Mouse (Mus musculus): ENCODE measurements around the gene Dact3.

Dact3 gene

GRCm38 (mm10) chr7:16853302-16853831 is 21.8 kb upstream of the Dact3 start:
- intact Hi-C loops (cut with DNase I): no loop called here

DNA sequence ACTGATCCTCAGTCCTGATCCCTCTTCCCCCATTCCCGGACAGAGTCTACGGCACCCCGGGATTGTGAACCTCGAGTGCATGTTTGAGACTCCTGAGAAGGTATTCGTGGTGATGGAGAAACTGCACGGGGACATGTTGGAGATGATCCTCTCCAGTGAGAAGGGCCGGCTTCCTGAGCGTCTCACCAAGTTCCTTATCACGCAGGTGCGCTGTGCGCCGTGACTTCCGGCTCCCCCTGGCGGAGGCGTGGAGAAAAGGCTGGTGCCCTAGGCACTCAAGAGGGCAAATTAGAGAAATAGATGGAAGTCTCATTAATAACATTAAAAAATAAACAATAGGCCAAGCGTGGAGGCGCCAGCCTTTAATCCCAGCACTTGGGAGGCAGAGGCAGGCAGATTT is 16.8 kb upstream of the Dact3 start:
- intact Hi-C loops (cut with DNase I): loop anchor here (5.0 kb wide), 1 partner anchor 36 kb away; no protein-coding TSS in a partner anchor

GRCm38 (mm10) chr7:16859902-16860651 is 15.0 kb upstream of the Dact3 start:
- intact Hi-C loops (cut with DNase I): loop anchor here (5.0 kb wide), 2 partner anchors 37 to 38 kb away; no protein-coding TSS in a partner anchor

GRCm38 (mm10) chr7:16867488-16867887 is 7.6 kb upstream of the Dact3 start:
- intact Hi-C loops (cut with DNase I): no loop called here

GRCm38 (mm10) chr7:16869497-16869896 is 5.6 kb upstream of the Dact3 start:
- intact Hi-C loops (cut with DNase I): no loop called here

DNA sequence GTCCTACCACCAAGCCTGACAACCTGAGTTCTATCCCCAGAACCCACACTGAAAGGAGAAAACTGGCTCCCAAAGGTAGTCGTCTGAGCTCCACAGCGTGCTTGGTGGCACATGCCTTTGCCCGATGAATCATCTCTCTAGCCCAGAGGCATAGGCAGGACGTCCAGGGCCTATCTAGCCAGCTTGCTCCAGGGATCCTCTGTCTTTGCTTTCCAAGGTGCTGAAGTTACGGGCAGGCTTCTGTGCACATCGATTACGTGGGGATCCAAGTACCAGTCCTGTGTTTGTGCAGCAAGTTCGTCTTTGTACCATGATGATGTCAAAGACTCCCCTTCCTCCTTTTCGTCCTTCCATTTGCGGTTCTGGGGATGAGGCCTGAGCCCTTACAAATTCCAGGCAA is 3.5 kb upstream of the Dact3 start:
- intact Hi-C loops (cut with DNase I): loop anchor here (5.0 kb wide), 1 partner anchor 41 kb away; no protein-coding TSS in a partner anchor

DNA sequence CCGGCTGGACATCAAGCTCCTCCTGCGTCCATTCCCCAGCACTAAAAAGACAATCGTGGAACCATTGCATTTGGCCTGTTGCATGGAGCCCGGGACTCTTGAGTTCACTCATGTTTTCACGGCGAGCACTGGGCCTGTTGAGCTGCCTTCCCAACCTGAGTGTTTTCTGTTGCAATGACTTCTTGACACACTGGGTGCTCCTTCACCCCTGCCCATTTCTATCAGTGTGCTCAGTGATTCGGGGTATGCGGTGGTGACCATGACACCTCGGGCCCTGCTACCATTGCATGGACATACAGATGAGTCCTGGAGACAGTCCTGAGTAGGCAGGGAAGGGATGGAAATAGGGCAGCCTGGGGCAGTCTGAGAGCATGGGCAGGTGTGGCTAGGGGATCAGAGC is 2.6 kb upstream of the Dact3 start:
- intact Hi-C loops (cut with DNase I): loop anchor here (5.0 kb wide), 1 partner anchor 40 kb away; no protein-coding TSS in a partner anchor

DNA sequence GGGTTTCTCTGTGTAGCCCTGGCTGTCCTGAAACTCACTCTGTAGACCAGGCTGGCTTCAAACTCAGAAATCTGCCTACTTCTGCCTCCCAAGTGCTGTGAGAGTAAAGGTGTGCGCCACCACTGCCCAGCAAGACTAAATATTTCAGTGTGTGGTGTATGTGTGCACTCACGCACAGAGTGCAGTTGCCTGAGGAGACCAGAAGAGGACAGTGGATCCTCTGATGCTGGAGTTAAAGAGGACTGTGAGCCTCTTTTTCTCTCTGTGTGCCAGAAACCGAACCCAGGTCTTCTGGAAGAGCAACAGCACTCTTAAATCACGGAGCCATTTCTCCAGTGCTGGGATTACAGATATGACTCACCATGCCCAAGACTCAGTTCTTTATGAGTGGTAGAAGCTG is 1.7 kb upstream of the Dact3 start:
- intact Hi-C loops (cut with DNase I): loop anchor here (5.0 kb wide), 1 partner anchor 39 kb away; no protein-coding TSS in a partner anchor

DNA sequence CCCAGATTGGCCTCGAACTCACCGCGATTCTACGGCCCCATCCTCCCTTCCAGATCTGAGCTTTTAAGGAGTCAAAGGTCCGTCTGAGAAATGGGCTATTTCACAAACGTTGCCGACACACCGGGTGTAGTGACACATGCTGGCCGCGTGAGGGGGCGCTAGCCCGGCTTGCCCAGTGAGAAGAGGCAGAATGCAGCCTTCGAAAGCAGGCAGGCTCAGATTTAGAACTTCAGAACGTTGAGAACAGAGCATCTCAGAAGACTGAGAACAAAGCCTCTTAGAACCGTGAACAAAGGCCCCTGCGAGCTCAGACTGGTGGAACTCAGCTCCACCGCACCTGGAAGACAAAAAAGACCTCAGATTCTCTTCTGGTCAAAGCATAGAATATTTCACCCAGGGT is 927 bp upstream of the Dact3 start:
- intact Hi-C loops (cut with DNase I): loop anchor here (5.0 kb wide), 1 partner anchor 38 kb away; no protein-coding TSS in a partner anchor

- intact Hi-C loops (cut with DNase I): loop anchor here (5.0 kb wide), 1 partner anchor 37 kb away; no protein-coding TSS in a partner anchor
Measured at GRCm38 (mm10) chr7:16874756-16875309, 284 bp upstream of the Dact3 start.

DNA sequence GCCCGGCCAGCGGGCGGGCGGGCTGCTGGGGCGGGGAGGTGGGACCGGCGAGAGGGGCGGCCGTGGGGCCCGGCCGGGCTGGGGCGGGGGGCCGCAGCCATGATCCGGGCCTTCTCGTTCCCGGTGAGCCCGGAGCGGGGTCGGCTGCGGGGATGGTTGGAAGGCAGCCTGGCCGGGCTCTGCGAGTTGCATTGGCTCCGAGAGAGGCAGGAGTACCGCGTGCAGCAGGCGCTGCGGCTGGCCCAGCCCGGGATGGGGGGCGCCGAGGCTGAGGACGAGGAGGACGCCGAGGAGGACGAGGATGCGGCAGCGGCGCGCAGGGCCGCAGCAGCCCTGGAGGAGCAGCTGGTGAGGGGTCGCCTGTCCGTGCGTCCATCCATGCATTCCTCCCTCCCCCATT is 209 bp downstream of the Dact3 start:
- intact Hi-C loops (cut with DNase I): no loop called here

DNA sequence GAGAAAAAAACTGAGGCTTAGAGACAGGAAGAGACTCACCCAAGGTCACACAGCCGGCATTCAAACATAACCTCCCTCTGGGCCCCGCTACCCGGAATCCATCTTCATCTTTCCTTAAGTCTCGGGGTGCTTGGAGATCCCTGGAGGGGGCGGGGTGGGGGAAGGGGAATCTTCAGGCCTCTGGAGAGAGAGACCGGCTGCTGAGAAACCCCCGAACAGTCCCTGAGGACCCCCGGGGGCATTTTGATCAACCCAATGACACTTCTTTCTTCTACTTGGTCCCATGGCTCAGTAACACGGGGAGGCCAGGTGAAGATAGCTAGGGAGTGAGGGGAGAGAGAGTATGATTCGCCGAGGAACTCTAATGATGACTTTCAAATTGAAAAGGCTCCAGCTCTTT is 889 bp downstream of the Dact3 start:
- intact Hi-C loops (cut with DNase I): no loop called here

GRCm38 (mm10) chr7:16876608-16877007 is 1.5 kb downstream of the Dact3 start:
- intact Hi-C loops (cut with DNase I): no loop called here

GRCm38 (mm10) chr7:16877717-16878116 is 2.6 kb downstream of the Dact3 start:
- intact Hi-C loops (cut with DNase I): no loop called here

DNA sequence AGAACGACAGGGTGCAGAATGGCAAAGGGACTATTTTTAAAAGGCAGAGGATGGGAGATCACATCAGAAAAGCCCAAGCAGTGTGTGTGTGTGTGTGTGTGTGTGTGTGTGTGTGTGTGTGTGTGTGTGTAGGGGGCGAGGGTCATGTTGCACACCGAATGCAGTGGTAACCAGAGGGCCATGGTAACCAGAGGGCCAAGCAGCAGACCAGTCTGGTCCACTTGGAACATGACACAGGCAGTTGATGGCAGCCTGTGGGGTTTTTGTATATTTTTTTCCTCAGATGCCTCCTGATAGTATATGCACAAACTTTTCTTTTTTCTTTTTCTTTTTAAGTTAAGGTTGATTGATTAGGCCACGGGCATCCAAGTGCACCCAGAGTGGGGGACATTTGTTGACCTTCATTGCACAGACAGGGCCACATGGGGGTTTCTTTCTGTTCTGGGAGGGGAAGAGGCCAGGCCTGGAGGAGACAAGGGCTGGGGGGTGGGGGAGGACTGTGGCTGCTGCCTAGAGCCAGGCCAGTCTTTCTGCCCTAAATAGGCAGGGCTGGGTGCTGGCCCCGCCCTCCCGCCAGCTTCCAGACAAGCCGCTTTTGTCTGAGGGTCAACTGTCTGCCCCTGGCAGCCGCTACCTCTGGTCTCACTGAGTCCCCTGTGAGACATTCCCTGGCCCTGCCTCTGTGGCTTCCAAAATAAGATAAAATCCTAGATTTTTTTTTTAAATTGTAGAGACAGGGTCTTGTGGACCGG is 4.9 kb downstream of the Dact3 start:
- intact Hi-C loops (cut with DNase I): no loop called here

DNA sequence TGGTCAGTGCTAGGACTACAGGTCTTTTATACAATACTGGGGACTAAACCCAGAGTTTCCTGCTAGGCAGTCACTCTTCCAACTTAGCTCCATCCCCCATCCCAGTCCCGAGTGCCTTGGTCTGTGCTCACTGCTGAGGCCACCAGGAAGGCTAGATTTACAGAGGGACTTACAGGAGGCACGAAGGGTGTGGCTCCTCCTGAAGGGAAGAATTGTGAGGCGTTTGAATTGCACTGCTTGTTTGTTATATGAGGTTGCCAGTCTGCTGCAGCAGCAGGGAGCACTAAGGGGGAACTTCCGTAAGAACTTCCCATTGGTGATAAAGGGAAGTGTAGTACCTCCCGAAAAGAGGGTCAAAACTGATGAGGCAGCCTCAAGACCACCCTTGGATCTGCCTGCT is 5.5 kb downstream of the Dact3 start:
- intact Hi-C loops (cut with DNase I): no loop called here

GRCm38 (mm10) chr7:16883162-16883561 is 8.0 kb downstream of the Dact3 start:
- intact Hi-C loops (cut with DNase I): no loop called here

GRCm38 (mm10) chr7:16884334-16884733 is 9.2 kb downstream of the Dact3 start:
- intact Hi-C loops (cut with DNase I): no loop called here

- intact Hi-C loops (cut with DNase I): no loop called here
Measured at GRCm38 (mm10) chr7:16885271-16885776, 10.2 kb downstream of the Dact3 start.

- intact Hi-C loops (cut with DNase I): no loop called here
Measured at GRCm38 (mm10) chr7:16885905-16886304, 10.8 kb downstream of the Dact3 start.

DNA sequence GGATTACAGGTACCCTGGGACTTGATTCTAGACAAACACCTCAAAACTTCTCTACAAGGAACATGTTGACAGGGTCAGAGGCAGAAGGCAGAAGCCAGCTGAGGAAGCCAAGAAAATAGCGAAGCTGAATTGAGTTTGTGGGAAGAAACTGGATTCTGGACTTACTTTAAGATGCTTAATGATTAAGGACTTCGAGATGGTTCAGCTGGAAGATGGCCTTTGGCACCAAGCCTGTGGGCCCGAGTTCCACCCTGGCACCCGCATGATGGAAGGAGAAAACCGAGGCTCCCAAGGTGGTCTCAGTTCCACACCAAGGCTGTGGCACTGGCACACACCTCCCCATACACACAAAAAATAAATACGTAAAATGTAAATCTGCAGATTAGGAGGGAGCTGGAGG is 15.4 kb downstream of the Dact3 start:
- intact Hi-C loops (cut with DNase I): no loop called here

GRCm38 (mm10) chr7:16890944-16891343 is 15.8 kb downstream of the Dact3 start:
- intact Hi-C loops (cut with DNase I): no loop called here

Data from adrenal gland (tissue).